In the genomic region with DNA sequence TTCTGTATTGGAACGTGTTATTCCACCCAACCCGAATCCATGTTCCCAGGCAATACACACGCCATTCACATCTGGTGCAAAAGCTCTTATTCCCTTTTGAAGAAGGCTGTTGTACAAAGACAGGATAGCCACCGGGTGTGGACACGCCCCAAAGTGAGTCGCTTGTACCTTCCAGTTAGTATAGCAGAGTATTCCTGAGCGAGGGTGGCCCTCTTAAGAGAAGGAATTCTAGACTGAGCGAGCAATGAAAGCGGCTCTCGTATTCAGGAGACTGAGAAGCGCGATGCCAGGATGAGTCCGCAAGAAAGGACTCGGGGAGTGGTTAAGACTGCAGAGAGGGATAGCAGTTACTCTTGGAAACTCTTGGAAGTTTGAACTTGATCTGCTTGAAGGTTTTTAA, we compare ENCODE assay signal across 8 mouse cellular contexts. TPM values are rescaled to one million over a fixed set of nuclear protein-coding genes. Genes with fewer than 3 reads are reported as not detected.
DNase-seq lines count a peak whose midpoint lies in the region; ATAC-seq and TF ChIP-seq lines count a peak whose summit lies in the region.

No protein-coding gene starts in this region.

- peak overlapping the region; percentile 82 for H3K27ac ChIP-seq in heart, embryonic 13.5 days (replicated peaks)
- 0 out of 2 replicates have a peak overlapping the region, but pooled peaks have one; percentile 90 for H3K27ac ChIP-seq in midbrain, embryonic 13.5 days

- peak overlapping the region; percentile 7 for H3K4me3 ChIP-seq in lung, adult 2 months (replicated peaks; ENCODE audit: extremely low read depth, low read depth, low read length)
- H3K4me3 ChIP-seq in heart, embryonic 13.5 days: peak overlapping the region; percentile 82
- H3K4me3 ChIP-seq in midbrain, embryonic 13.5 days (replicated peaks): peak overlapping the region; percentile 78

- no peak for TF ChIP-seq CTCF in lung, adult 2 months (IDR thresholded peaks at IDR 0.05; ENCODE audit: insufficient read depth, low read length)

- 4% methylated on average over 14 of the region's 14 CpGs for WGBS in lung, adult 2 months
- whole genome bisulfite sequencing in heart, embryonic 13.5 days: 5% methylated on average over 14 of the region's 14 CpGs
- WGBS in midbrain, embryonic 13.5 days: 3% methylated on average over 14 of the region's 14 CpGs

- H3K27me3 ChIP-seq in heart, embryonic 13.5 days (replicated peaks): no peaks in the 10 kb centered on the region
- no peaks in the 10 kb centered on the region for H3K27me3 ChIP-seq in midbrain, embryonic 13.5 days

- H3K4me1 ChIP-seq in lung, adult 2 months (ENCODE audit: control insufficient read depth, insufficient read depth, low read length): peaks cover 15% of the 10 kb centered on the region
- peaks cover 35% of the 10 kb centered on the region for H3K4me1 ChIP-seq in heart, embryonic 13.5 days
- H3K4me1 ChIP-seq in midbrain, embryonic 13.5 days (replicated peaks): peaks cover 32% of the 10 kb centered on the region

- peaks cover 19% of the 10 kb centered on the region for H3K36me3 ChIP-seq in heart, embryonic 13.5 days
- peaks cover 3% of the 10 kb centered on the region; the same call in 1 of the 2 replicates for H3K36me3 ChIP-seq in midbrain, embryonic 13.5 days

- no peaks in the 10 kb centered on the region for H3K9me3 ChIP-seq in heart, embryonic 13.5 days
- H3K9me3 ChIP-seq in midbrain, embryonic 13.5 days: no peaks in the 10 kb centered on the region

- H3K4me2 ChIP-seq in heart, embryonic 13.5 days: peak overlapping the region; percentile 99
- H3K4me2 ChIP-seq in midbrain, embryonic 13.5 days (replicated peaks): peak overlapping the region; percentile 90

- ATAC-seq in heart, embryonic 13.5 days (ENCODE audit: extremely low read depth, insufficient number of reproducible peaks, low FRiP score, low TSS enrichment): no peak
- no peak for ATAC-seq in midbrain, embryonic 13.5 days

- no peak for DNase-seq in lung, adult 2 months
- no peak for DNase-seq in lung, postnatal 25 days (ENCODE audit: low spot score)
- DNase-seq in cerebellum, postnatal 14 days: peak; percentile 24 to 28
- peak; percentile 16 to 29 for DNase-seq in kidney, postnatal 4 days
- no peak for DNase-seq in right cerebral cortex, adult 2 months (ENCODE audit: low spot score in 2 of 2)
- DNase-seq in spleen, adult 12 weeks (ENCODE audit: low spot score): no peak

- TF ChIP-seq POLR2A in lung, adult 2 months (IDR thresholded peaks at IDR 0.05; ENCODE audit: borderline replicate concordance, extremely low read depth, low read depth, low read length): no peak

- peak overlapping the region; percentile 76 for H3K9ac ChIP-seq in heart, embryonic 13.5 days
- H3K9ac ChIP-seq in midbrain, embryonic 13.5 days (replicated peaks): peak overlapping the region; percentile 68

RNA-seq across cellular contexts. Expression of gene Gxylt1, which starts 1.3 kb away (rescaled TPM):
- polyA plus RNA-seq in lung, adult 2 months (2012; rRNA removed): 3.8 and 6.8 TPM in 2 replicates
- 7.0 and 8.5 TPM in 2 replicates for polyA plus RNA-seq in heart, embryonic 13.5 days (2015; fragmentation: Nextera tagmentation; extraction: Ambion mirVana)
- polyA plus RNA-seq in midbrain, embryonic 13.5 days (2015; fragmentation: Nextera tagmentation; extraction: Ambion mirVana): 8.7 and 9.3 TPM in 2 replicates

Comparison
In these comparisons a context has a peak if more than half of its experiments do, and no peak if none do; other contexts are left out.
1. DNase-seq: peak in cerebellum, postnatal 14 days (2 of 2) and kidney, postnatal 4 days (2 of 2); none in lung, adult 2 months (single experiment), lung, postnatal 25 days (single experiment), right cerebral cortex, adult 2 months (0 of 2) and spleen, adult 12 weeks (single experiment).
2. H3K4me3 ChIP-seq: peak in every context shown above with its lines; median percentile 82 in heart, embryonic 13.5 days; 78 in midbrain, embryonic 13.5 days; 7 in lung, adult 2 months.